Mouse (Mus musculus) effector memory CD4-positive, alpha-beta T cell, adult 7 months (primary cell): ENCODE measurements around the gene Nol8. TPM values are rescaled to one million over a fixed set of nuclear protein-coding genes. Genes with fewer than 3 reads are reported as not detected.

Experiments
- polyA plus RNA-seq: library from polyadenylated mRNA; unstranded; fragments of 100-300 nt; shearing (Covaris generic); gene quantifications from one replicate; pipeline ENCODE4 v1.2.1, GENCODE M21; 2017

Gene Nol8
- 33.9 TPM for polyA plus RNA-seq

GRCm38 (mm10) chr13:49652481-49653179 lies at the start of gene Nol8, which contains the start of gene Cenpp:
Gene Nol8 (plus strand): TSS chr13:49653078.
Gene Cenpp (minus strand): TSS chr13:49652785.

DNA sequence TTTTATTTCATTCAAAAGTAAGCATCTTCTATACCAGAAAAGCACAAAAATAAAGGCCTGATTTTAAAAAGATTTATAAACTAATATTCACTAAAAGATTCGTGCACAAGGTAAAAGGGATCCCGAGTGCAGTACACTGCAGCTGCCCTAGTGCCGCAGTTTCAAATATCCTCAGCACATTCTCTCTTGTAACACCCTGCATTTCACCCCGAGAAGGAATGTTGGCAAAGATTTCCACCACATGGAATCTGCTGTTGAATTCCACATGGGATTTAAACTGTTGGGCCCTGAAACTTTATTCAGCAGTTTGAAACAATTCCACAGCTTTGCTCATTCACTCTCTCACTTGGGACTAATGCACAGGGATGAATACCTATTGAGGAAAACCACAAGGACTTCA lies 45.2 kb upstream of the Nol8 start, which contains the start of gene Ogn:
TSS of gene Ogn (plus strand) at position 333 of the 400 bp plus-strand sequence.

GRCm38 (mm10) chr13:49681351-49682232 lies 28.7 kb downstream of the Nol8 start, which contains the start of gene Iars:
Gene Iars (plus strand): TSS chr13:49682100.

Other genes starting within 250 kb of the Nol8 start
- gene Ippk, start 231.8 kb upstream of the Nol8 start, polyA plus RNA-seq, result 14.2 TPM
- gene Tes3-ps, start 159.8 kb upstream of the Nol8 start, polyA plus RNA-seq, result 2.8 TPM
- gene Ecm2, start 148.3 kb upstream of the Nol8 start, polyA plus RNA-seq, result 0.13 TPM
- not detected for gene Aspn, start 108.6 kb upstream of the Nol8 start, polyA plus RNA-seq
- 0.33 TPM for gene Omd, start 70.6 kb upstream of the Nol8 start, polyA plus RNA-seq
- gene Ogn, start 45.0 kb upstream of the Nol8 start, polyA plus RNA-seq, result 0.44 TPM
- 0.91 TPM for gene Cenpp, start 293 bp upstream of the Nol8 start, polyA plus RNA-seq
- gene Iars, start 29.0 kb downstream of the Nol8 start, polyA plus RNA-seq, result 39.3 TPM
- not detected for gene Gm30302, start 145.9 kb downstream of the Nol8 start, polyA plus RNA-seq